Mouse (Mus musculus) heart, postnatal 4 days (tissue): ENCODE data around the gene Hrk. TPM values are rescaled to one million over a fixed set of nuclear protein-coding genes. Genes with fewer than 3 reads are reported as not detected.

Source experiments
- DNase-seq: peaks from one replicate; pipeline ENCODE4 v3.0.0; 2021
- total RNA-seq, 2 experiments: library from RNA; stranded (reverse); gene quantifications; 2 replicates each; pipeline ENCODE4 v1.2.3; 2021

Hrk gene
- total RNA-seq, 2 experiments from 2014 or later: 0.09 to 0.31 TPM

GRCm38 (mm10) chr5:118223142-118223757 lies 58.8 kb downstream of the Hrk start:
- no peak for DNase-seq

- no peak for DNase-seq
Observed at GRCm38 (mm10) chr5:118230071-118230611, 65.7 kb downstream of the Hrk start.

GRCm38 (mm10) chr5:118236891-118237290 lies 72.4 kb downstream of the Hrk start:
- DNase-seq: no peak

Other genes with a start within 250 kb of the Hrk start
- 10 to 100 TPM; 59.3 to 62.4 TPM for gene Fbxo21, start 187.9 kb upstream of the Hrk start, total RNA-seq
- 10 to 100 TPM; 57.1 to 58.8 TPM for gene Tesc, start 136.9 kb upstream of the Hrk start, total RNA-seq
- gene Fbxw8, start 9.2 kb upstream of the Hrk start, total RNA-seq: 10 to 100 TPM; 54.9 to 61.1 TPM
- gene Rnft2, start 80.5 kb downstream of the Hrk start, total RNA-seq: 1 to 10 TPM; 2.5 to 2.9 TPM
- gene 2410131K14Rik, start 80.6 kb downstream of the Hrk start, total RNA-seq: 1 to 10 TPM; 5.8 to 6.3 TPM